Mouse (Mus musculus): ENCODE data around the gene Gcm1.
A peak's percentile ranks its signal among the peaks of the same experiment; 100 is the strongest.
"Not testable (repeated sequence)": the region's sequence is repeated elsewhere in the genome, so short reads cannot be mapped to it uniquely, and the experiment has no call there.

The Gcm1 gene

GRCm38 (mm10) chr9:78046755-78047154 is 5.0 kb upstream of the Gcm1 start:
- no peak for DNase-seq (ENCODE audit: low read depth, low spot score)

DNA sequence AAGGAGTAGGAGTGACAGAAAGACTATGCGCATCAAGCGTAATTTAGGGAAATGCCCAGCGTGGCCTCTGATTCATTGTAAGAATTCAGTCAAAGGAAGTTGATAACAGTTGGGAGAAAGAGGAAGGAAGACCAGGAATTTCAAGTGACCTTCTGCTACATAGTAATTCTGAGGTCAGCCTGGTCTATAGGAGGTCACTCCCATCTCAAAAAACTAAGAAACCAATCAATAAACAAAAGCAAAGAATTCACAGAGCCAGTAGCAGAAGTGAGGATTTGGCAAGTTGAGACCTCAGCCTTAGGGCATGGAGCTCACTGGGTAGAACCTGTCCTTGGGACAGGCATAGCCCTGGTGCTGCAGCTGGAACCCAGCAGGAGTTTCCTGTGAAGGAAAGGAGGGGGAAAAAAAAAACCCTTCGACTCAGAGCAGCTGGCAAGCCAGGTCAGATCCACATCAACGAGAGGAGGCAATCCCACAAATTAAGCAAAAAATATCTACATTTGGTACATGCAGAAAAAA is 1.2 kb upstream of the Gcm1 start:
- no peak for DNase-seq (ENCODE audit: low read depth, low spot score)

DNA sequence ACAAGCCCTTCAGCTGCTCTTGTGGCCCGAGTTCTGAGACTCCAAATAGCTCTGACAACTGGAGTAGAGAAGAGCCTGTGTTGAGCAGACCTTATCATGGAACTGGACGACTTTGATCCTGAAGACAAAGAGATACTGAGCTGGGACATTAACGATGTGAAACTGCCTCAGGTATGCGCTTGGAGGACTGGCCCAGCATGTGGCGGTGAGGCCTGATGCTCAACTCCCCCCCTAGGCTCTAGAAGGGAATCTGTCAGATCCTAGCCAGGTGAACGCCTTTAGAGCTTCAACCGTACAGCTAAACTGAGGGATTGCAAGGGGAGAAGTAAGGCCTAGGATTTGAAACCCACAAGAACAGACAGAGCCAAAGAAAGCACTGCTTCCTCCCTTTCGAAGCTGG is 2.1 kb downstream of the Gcm1 start:
- no peak for DNase-seq (ENCODE audit: low read depth, low spot score)

DNA sequence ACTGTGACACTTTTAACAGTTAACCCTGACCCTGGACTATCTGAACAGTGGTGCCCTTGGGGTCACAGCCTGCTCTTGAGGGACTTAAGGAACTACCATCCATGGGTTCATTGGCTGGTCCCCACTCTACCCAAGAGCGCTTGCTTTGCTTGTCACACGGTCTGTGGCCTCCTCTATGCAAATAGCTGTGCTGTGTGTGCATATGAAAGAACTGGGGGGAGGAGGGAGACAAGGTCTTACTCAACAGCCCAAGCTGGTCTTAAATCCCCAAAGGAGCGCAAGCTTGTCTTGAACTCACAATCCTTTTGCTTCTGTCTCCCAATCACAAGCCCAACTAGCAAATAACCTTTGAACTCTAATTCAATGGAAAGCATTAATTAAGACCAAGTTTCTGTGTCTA is 2.6 kb downstream of the Gcm1 start:
- DNase-seq (ENCODE audit: low read depth, low spot score), result no peak

- no peak for DNase-seq (ENCODE audit: low read depth, low spot score)
Observed at GRCm38 (mm10) chr9:78059525-78060120, 7.9 kb downstream of the Gcm1 start.

DNA sequence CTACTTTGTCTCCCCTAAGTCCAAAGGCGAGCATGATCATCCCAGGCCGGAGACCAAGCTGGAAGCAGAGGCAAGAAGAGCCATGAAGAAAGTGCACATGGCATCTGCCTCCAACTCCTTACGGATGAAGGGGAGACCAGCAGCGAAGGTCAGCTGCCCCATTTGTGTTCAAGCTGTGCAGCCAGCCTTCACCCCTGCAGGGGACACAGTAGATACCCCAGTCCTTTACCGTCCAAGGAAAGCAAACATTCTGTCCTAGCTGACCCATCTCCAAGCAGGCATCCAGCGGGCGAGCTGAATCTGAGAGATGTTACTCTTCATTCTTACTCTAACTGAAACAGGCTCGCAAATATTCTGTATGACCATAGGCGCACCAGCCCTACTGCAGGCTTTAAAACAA is 10.7 kb downstream of the Gcm1 start:
- no peak for DNase-seq (ENCODE audit: low read depth, low spot score)

GRCm38 (mm10) chr9:78064121-78064520 is 12.4 kb downstream of the Gcm1 start:
- no peak for DNase-seq (ENCODE audit: low read depth, low spot score)

GRCm38 (mm10) chr9:78070496-78070895 is 18.8 kb downstream of the Gcm1 start:
- no peak for DNase-seq (ENCODE audit: low read depth, low spot score)

- no peak for DNase-seq (ENCODE audit: low read depth, low spot score)
Observed at GRCm38 (mm10) chr9:78071626-78072025, 19.9 kb downstream of the Gcm1 start.

- not testable (repeated sequence) for DNase-seq (ENCODE audit: low read depth, low spot score)
Observed at GRCm38 (mm10) chr9:78073291-78073690, 21.6 kb downstream of the Gcm1 start.

DNA sequence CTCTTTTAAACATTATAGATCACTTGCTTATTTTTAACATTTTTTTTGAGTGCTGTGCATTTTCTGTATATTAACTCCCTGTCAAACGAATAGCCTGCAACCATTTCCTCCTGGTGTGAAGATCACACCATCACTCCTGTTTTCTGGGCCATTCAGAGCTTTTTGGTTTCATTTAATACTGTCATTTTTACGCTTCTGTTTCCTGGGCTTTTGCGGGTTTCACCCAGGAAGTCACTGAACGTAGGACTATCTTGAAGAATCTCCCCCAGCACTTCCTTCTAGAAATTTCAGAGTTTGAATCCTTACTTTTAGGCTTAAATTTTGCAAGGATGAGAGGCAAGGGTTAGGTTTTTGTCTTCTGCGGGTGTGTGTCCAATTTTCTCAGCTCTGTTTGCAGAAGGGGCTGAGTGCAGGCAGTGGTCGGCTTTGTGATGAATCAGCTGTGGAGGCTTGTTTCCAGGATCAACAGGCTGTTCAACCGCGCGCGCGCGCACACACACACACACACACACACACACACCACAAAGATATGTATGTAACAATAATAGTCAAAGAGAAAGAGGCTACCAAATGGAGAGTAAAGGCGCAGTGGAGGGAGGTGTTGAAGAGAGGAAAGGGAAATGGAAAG is 22.1 kb downstream of the Gcm1 start:
- no peak for DNase-seq (ENCODE audit: low read depth, low spot score)

DNA sequence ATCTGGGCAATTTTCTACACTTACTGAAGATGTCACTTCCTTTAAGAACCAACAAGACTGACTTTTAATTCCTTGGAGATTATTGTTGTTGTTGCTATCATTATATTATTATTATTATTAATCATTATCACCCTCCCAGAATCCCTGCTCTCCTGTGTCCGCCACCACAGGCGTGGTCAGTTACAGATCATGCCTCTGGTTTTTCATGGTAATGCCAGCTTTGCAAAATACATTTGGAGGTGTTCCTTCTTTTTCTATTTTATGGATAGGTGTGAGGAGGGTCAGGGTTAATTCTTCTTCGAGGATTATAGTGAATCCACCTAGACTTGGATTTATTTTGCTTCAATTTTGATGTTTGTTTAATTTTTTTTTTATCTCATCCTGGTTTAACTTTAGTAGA is 23.5 kb downstream of the Gcm1 start:
- no peak for DNase-seq (ENCODE audit: low read depth, low spot score)

DNA sequence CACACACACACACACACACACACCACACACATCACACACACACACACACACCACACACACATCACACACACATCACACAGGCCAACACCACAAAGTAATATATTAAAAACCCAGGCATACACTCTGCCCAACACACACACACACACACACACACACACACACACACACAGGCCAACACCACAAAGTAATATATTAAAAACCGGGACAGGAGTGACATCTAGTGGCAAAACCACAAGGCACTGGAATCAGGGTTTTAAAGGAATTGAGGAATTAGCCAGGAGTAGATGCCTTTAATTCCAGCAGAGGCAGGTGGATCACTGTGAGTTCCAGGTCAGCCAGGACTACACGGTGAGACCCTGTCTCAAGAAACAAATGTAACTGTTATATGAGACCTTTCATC is 26.5 kb downstream of the Gcm1 start:
- peak; percentile 12 for DNase-seq (ENCODE audit: low read depth, low spot score)

GRCm38 (mm10) chr9:78081835-78082234 is 30.1 kb downstream of the Gcm1 start:
- no peak for DNase-seq (ENCODE audit: low read depth, low spot score)

DNA sequence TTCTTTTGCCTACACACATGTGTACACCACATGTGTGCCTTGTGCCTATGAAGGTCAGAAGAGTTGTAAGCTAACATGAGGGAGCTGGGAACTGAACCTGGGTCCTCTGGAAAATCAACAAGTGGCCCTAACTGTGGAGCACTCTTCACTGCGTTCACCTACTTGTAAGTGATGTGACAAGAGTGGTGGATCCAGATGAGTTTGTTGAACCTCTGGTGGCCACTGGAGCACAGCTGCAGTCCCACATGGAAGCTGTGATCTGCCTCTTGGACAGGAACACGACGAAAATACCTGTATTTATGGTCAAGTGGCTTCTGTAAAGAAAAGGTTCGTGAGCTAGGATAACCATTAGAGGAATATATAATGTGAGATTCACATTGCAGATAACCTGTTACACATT is 32.6 kb downstream of the Gcm1 start:
- DNase-seq (ENCODE audit: low read depth, low spot score), result no peak

GRCm38 (mm10) chr9:78085722-78086287 is 34.1 kb downstream of the Gcm1 start:
- DNase-seq (ENCODE audit: low read depth, low spot score), result no peak

DNA sequence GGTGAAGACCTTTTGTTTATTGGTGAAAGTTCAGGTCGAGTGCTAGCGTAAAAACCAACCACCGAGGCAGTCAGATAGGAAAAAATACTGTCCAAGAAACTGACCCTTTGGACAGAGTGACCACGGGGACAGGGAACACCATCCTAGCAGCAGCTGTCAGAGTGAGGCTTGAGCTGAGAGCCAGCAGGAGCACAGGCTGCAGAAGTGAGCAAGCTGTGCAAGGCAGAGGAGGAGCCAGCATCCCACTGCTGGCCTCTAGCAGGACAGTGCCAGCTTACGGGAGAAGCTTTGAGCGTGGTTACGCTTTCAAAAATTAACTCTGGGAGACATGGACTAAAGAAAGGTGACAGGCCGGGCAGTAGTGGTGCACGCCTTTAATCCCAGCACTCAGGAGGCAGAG is 36.0 kb downstream of the Gcm1 start:
- no peak for DNase-seq (ENCODE audit: low read depth, low spot score)

GRCm38 (mm10) chr9:78088521-78088920 is 36.8 kb downstream of the Gcm1 start:
- DNase-seq (ENCODE audit: low read depth, low spot score), result no peak

GRCm38 (mm10) chr9:78088971-78089370 is 37.2 kb downstream of the Gcm1 start:
- DNase-seq (ENCODE audit: low read depth, low spot score), result no peak

- no peak for DNase-seq (ENCODE audit: low read depth, low spot score)
Observed at GRCm38 (mm10) chr9:78089906-78090305, 38.2 kb downstream of the Gcm1 start.

DNA sequence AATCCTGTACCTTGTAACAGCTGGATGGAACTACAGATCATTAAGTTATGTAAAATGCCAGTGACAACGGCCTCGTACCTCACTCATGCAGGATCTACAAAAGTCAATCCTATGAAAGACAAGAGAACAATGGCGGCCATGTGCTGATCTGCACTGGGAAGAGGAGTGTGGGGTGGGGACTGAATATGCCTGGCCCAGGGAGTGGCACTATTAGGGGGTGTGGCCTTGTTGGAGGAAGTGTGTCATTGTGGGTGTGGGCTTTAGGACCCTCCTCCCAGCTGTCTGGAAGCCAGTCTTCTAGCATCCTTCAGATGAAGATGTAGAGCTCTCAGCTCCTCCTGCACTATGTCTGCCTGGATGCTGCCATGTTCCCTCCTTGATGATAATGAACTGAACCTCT is 38.9 kb downstream of the Gcm1 start:
- DNase-seq (ENCODE audit: low read depth, low spot score), result no peak

- no peak for DNase-seq (ENCODE audit: low read depth, low spot score)
Observed at GRCm38 (mm10) chr9:78095686-78096085, 44.0 kb downstream of the Gcm1 start.

DNA sequence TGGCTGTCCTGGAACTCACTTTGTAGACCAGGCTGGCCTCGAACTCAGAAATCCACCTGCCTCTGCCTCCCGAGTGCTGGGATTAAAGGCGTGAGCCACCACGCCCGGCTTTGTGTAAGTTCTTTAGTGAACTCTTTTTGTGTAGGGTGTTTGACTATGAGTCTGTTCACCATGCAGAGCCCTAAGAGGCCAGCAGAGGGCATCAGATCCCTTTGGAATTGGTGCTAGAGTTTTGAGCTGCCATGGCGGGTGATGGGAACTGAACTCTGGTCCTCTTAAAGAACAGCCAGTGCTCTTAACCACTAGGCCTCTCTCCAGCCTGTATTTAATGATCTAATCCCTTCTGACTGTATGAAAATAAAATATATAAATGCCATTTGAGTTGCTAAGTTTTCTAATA is 44.7 kb downstream of the Gcm1 start:
- peak; percentile 41 for DNase-seq (ENCODE audit: low read depth, low spot score)
